ENCODE assay signal across 9 mouse cellular contexts in the genomic region with DNA sequence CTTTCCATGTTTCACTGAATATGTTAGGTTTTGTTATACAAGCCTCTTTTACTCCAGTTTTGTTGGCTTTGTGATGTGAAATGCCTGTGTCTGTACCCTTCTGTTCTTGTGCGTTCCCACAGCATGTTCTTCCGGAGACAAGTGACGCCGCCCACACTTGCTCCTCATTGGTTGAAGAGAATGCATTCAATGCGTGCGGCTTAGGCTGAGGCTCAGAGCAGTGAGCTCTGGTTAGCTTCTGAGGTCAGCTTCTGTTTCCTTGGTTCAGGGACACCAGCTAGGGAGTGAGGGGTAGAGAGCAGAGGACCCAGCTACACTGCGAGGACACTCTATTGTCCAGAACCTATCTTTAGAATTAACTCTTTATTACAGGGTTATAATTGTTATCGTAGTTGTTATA. TPM values are rescaled to one million over a fixed set of nuclear protein-coding genes. Genes with fewer than 3 reads are reported as not detected.
DNase-seq lines count a peak whose midpoint lies in the region; ATAC-seq and TF ChIP-seq lines count a peak whose summit lies in the region.
"Had no signal": no experiment of that assay in that cellular context is flagged by ENCODE, and none has a peak within 500 bp of the region (broad histone marks: within the 10 kb centered on the region; RNA-seq: fewer than 3 reads in every experiment).

No protein-coding gene starts in this region.

- H3K9me3 ChIP-seq in forebrain, embryonic 13.5 days (replicated peaks) = no peaks in the 10 kb centered on the region
- no peaks in the 10 kb centered on the region for H3K9me3 ChIP-seq in liver, embryonic 11.5 days (ENCODE audit: control insufficient read depth, low read length)

- H3K4me2 ChIP-seq in forebrain, embryonic 13.5 days = no peak overlapping the region
- H3K4me2 ChIP-seq in liver, embryonic 11.5 days = no peak overlapping the region

- ATAC-seq in forebrain, embryonic 13.5 days = peak; percentile 97
- 0 out of 2 replicates have a peak, but pooled peaks have one; percentile 23 for ATAC-seq in liver, embryonic 11.5 days (replicated peaks; ENCODE audit: low FRiP score)

- TF ChIP-seq CTCF in brain, embryonic 14.5 days (IDR thresholded peaks at IDR 0.05; ENCODE audit: borderline replicate concordance, extremely low read depth, insufficient read depth, insufficient read length) = no peak

- no peaks in the 10 kb centered on the region for H3K36me3 ChIP-seq in forebrain, embryonic 13.5 days (ENCODE audit: poor library complexity, severe bottlenecking)
- no peaks in the 10 kb centered on the region for H3K36me3 ChIP-seq in liver, embryonic 11.5 days (ENCODE audit: control insufficient read depth, insufficient read depth, low read length)
- H3K36me3 ChIP-seq in splenic B cell, adult 2 months (ENCODE audit: control insufficient read depth, insufficient read depth, low read length, poor library complexity, severe bottlenecking) = peaks cover 4% of the 10 kb centered on the region

- H3K4me3 ChIP-seq in forebrain, embryonic 13.5 days = no peak overlapping the region
- H3K4me3 ChIP-seq in liver, embryonic 11.5 days (ENCODE audit: low read depth, low read length) = no peak overlapping the region

- H3K27ac ChIP-seq in forebrain, embryonic 13.5 days = no peak overlapping the region
- no peak overlapping the region for H3K27ac ChIP-seq in liver, embryonic 11.5 days (ENCODE audit: low read depth, low read length)

- no peak overlapping the region for H3K9ac ChIP-seq in forebrain, embryonic 13.5 days
- no peak overlapping the region for H3K9ac ChIP-seq in liver, embryonic 11.5 days (ENCODE audit: low read depth, low read length)

- intact Hi-C loops in heart, postnatal 10 days (cut with DNase I) = no loop called here

- peak; percentile 93 to 95 for DNase-seq in B cell, adult 2 months
- peak; percentile 94 for DNase-seq in brain, embryonic 14.5 days (ENCODE audit: low read depth)
- peak; percentile 85 to 88 for DNase-seq in heart, postnatal 10 days
- peak; percentile 83 for DNase-seq in kidney, postnatal 14 days
- DNase-seq in liver, embryonic 11.5 days (ENCODE audit: low spot score) = peak; percentile 56
- DNase-seq in natural killer cell, adult 2 months (ENCODE audit: low spot score in 2 of 2) = peak; percentile 82 to 91
- peak; percentile 99 for DNase-seq in splenic B cell, adult 2 months (ENCODE audit: low read depth, low spot score)

- 14% methylated on average over 8 of the region's 8 CpGs for WGBS in forebrain, embryonic 13.5 days
- WGBS in liver, embryonic 11.5 days = 15% methylated on average over 8 of the region's 8 CpGs

- H3K27me3 ChIP-seq in forebrain, embryonic 13.5 days = no peaks in the 10 kb centered on the region
- H3K27me3 ChIP-seq in liver, embryonic 11.5 days (replicated peaks; ENCODE audit: control insufficient read depth, insufficient read depth, low read length) = no peaks in the 10 kb centered on the region; the same call in 1 of the 2 replicates
- H3K27me3 ChIP-seq in splenic B cell, adult 2 months (ENCODE audit: control insufficient read depth, insufficient read depth, low read length, poor library complexity, severe bottlenecking) = no peaks in the 10 kb centered on the region

- TF ChIP-seq POLR2A in brain, embryonic 14.5 days (IDR thresholded peaks at IDR 0.05; ENCODE audit: borderline replicate concordance, extremely low read depth, insufficient read depth, insufficient read length, poor library complexity, severe bottlenecking) = no peak

- no peaks in the 10 kb centered on the region for H3K4me1 ChIP-seq in forebrain, embryonic 13.5 days
- no peaks in the 10 kb centered on the region for H3K4me1 ChIP-seq in liver, embryonic 11.5 days (replicated peaks; ENCODE audit: control insufficient read depth, insufficient read depth, low read length)

RNA-seq across cellular contexts. Expression of a gene that starts 4.0 kb away (rescaled TPM):
- 0.50 and 0.51 TPM in 2 replicates for polyA plus RNA-seq in brain, embryonic 14.5 days (2012; rRNA removed)
- 0.21 TPM in 1 of 2 replicates, not detected in the other for polyA plus RNA-seq in forebrain, embryonic 13.5 days (2015; fragmentation: Nextera tagmentation; extraction: Ambion mirVana)
- total RNA-seq in heart, postnatal 10 days (2021) = 1 to 10 TPM; 4.9 to 5.4 TPM
- not detected in 2 replicates for polyA plus RNA-seq in liver, embryonic 11.5 days (2014; fragmentation: Nextera tagmentation; extraction: Ambion mirVana)

RNA-seq across cellular contexts. Expression of a gene that starts 14.1 kb away (rescaled TPM):
- polyA plus RNA-seq in brain, embryonic 14.5 days (2012; rRNA removed) = 0.93 and 1.6 TPM in 2 replicates
- polyA plus RNA-seq in forebrain, embryonic 13.5 days (2015; fragmentation: Nextera tagmentation; extraction: Ambion mirVana) = 1.6 TPM in 2 replicates
- 1 to 10 TPM; 7.5 to 8.4 TPM for total RNA-seq in heart, postnatal 10 days (2021)
- polyA plus RNA-seq in liver, embryonic 11.5 days (2014; fragmentation: Nextera tagmentation; extraction: Ambion mirVana) = 0.23 and 0.63 TPM in 2 replicates

RNA-seq across cellular contexts. Expression of a gene that starts 33.9 kb away (rescaled TPM):
- 0.09 and 0.18 TPM in 2 replicates for polyA plus RNA-seq in brain, embryonic 14.5 days (2012; rRNA removed)
- not detected in 2 replicates for polyA plus RNA-seq in forebrain, embryonic 13.5 days (2015; fragmentation: Nextera tagmentation; extraction: Ambion mirVana)
- total RNA-seq in heart, postnatal 10 days (2021) = not detected
- polyA plus RNA-seq in liver, embryonic 11.5 days (2014; fragmentation: Nextera tagmentation; extraction: Ambion mirVana) = not detected in 2 replicates
- polyA plus RNA-seq: testis, adult 2 months had no signal

RNA-seq across cellular contexts. Expression of a gene that starts 34.1 kb away (rescaled TPM):
- polyA plus RNA-seq in brain, embryonic 14.5 days (2012; rRNA removed) = 1.4 and 1.7 TPM in 2 replicates
- 1.4 and 1.5 TPM in 2 replicates for polyA plus RNA-seq in forebrain, embryonic 13.5 days (2015; fragmentation: Nextera tagmentation; extraction: Ambion mirVana)
- total RNA-seq in heart, postnatal 10 days (2021) = 1 to 10 TPM; 4.4 to 4.7 TPM
- 3.9 and 4.1 TPM in 2 replicates for polyA plus RNA-seq in liver, embryonic 11.5 days (2014; fragmentation: Nextera tagmentation; extraction: Ambion mirVana)

RNA-seq across cellular contexts. Expression of a gene that starts 52.9 kb away (rescaled TPM):
- 0.04 and 0.11 TPM in 2 replicates for polyA plus RNA-seq in brain, embryonic 14.5 days (2012; rRNA removed)
- not detected in 2 replicates for polyA plus RNA-seq in forebrain, embryonic 13.5 days (2015; fragmentation: Nextera tagmentation; extraction: Ambion mirVana)
- under 1 TPM; 0.77 to 0.92 TPM for total RNA-seq in heart, postnatal 10 days (2021)
- polyA plus RNA-seq in liver, embryonic 11.5 days (2014; fragmentation: Nextera tagmentation; extraction: Ambion mirVana) = not detected in 2 replicates
